ENCODE assay signal across 19 mouse cellular contexts in genomic region chr13:44828903-44829302, GRCm38 (mm10).
"Had no signal": no experiment of that assay in that cellular context is flagged by ENCODE, and none has a peak within 500 bp of the region (broad histone marks: within the 10 kb centered on the region; RNA-seq: fewer than 3 reads in every experiment).

No protein-coding gene starts in this region.

- H3K4me2 ChIP-seq: lung, embryonic 14.5 days; midbrain, embryonic 11.5 days; midbrain, embryonic 13.5 days; midbrain, embryonic 15.5 days; neural tube, embryonic 13.5 days; neural tube, embryonic 15.5 days had no signal

- H3K27me3 ChIP-seq: megakaryocyte, embryonic 14.5 days; midbrain, embryonic 13.5 days; midbrain, embryonic 15.5 days; neural tube, embryonic 13.5 days; neural tube, embryonic 15.5 days had no signal

- DNase-seq: lung, adult 18-20 months; lung, embryonic 14.5 days; lung, postnatal 14 days; lung, postnatal 4 days; retina, postnatal 1 day; right cerebral cortex, adult 18-20 months; right cerebral cortex, postnatal 4 days; spleen, adult 18-20 months; thymus, adult 18-20 months; thymus, postnatal 14 days; thymus, postnatal 36 days had no signal

- H3K9me3 ChIP-seq: megakaryocyte, embryonic 14.5 days; midbrain, embryonic 13.5 days; midbrain, embryonic 15.5 days; neural tube, embryonic 13.5 days; neural tube, embryonic 15.5 days had no signal

- H3K36me3 ChIP-seq: midbrain, embryonic 13.5 days; midbrain, embryonic 15.5 days; neural tube, embryonic 13.5 days; neural tube, embryonic 15.5 days had no signal

- H3K4me1 ChIP-seq: midbrain, embryonic 13.5 days; midbrain, embryonic 15.5 days; neural tube, embryonic 15.5 days had no signal

- H3K9ac ChIP-seq: liver, embryonic 14.5 days; lung, embryonic 14.5 days; midbrain, embryonic 13.5 days; midbrain, embryonic 15.5 days; neural tube, embryonic 13.5 days; neural tube, embryonic 15.5 days had no signal

- H3K4me3 ChIP-seq: megakaryocyte, embryonic 14.5 days; midbrain, embryonic 13.5 days; midbrain, embryonic 15.5 days; myocyte; neural tube, embryonic 13.5 days; neural tube, embryonic 15.5 days had no signal

- H3K27ac ChIP-seq: liver, embryonic 14.5 days; midbrain, embryonic 13.5 days; midbrain, embryonic 15.5 days; neural tube, embryonic 13.5 days; neural tube, embryonic 15.5 days had no signal

- ATAC-seq: midbrain, embryonic 13.5 days; midbrain, embryonic 15.5 days had no signal
